Mouse (Mus musculus): Measurements from ENCODE around the gene 1190005I06Rik. TPM values are rescaled to one million over a fixed set of nuclear protein-coding genes. Genes with fewer than 3 reads are reported as not detected.

Gene 1190005I06Rik
- total RNA-seq, 2 experiments from 2014 or later = 10.1 to 15.6 TPM

DNA sequence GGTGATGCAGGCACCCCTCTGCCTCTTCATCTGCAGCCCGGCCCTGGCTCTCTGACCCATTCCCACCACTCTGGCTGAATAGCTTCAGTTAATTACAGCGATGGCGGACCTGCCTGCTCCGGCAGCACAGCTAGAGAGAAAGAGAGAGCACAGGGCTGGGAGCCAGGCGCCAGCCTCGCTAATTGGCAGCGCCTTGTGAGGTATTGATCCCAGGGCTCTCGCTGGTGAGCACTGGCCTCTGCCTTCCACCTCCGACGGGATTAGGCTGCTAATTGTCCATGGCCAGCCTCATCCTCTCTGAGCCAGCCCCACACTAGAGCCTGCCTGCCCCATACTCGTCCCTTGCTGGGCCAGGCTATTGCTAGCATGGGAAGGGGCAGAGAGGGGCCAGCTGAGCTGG, 87.8 kb downstream of the 1190005I06Rik start:
- DNase-seq (ENCODE audit: low spot score in 2 of 2) = no peak

Other genes with a start within 250 kb of the 1190005I06Rik start
- 1 to 10 TPM; 2.1 to 2.4 TPM for gene Gins2, start 58.3 kb downstream of the 1190005I06Rik start, total RNA-seq (2021)
- under 1 TPM; 0.59 to 0.91 TPM for gene Gm27021, start 20.4 kb upstream of the 1190005I06Rik start, total RNA-seq (2021)
- 1,000 to 10,000 TPM; 1,182 TPM for gene Cox4i1, start 20.6 kb upstream of the 1190005I06Rik start, total RNA-seq (2021)
- gene Emc8, start 20.9 kb upstream of the 1190005I06Rik start, total RNA-seq (2021) = 10 to 100 TPM; 71.4 to 79.7 TPM
- gene Irf8, start 88.7 kb upstream of the 1190005I06Rik start, total RNA-seq (2021) = 1 to 10 TPM; 4.1 to 4.8 TPM

Data from left cerebral cortex, adult 18-20 months (tissue).